Mouse (Mus musculus) layer of hippocampus, postnatal 10 days (tissue): ENCODE results near the gene Itgad. TPM values are rescaled to one million over a fixed set of nuclear protein-coding genes. Genes with fewer than 3 reads are reported as not detected.
"Not testable (repeated sequence)": the region's sequence is repeated elsewhere in the genome, so short reads cannot be mapped to it uniquely, and the experiment has no call there.

Experiments used
- DNase-seq, 2 experiments: peaks; one replicate each; pipeline ENCODE4 v3.0.0; 2021; ENCODE audit warnings: low spot score in 2 of 2
- long read RNA-seq: library from polyadenylated mRNA; stranded (forward); transcript quantifications from one replicate; pipeline ENCODE4 v2.0.0, GENCODE M21; 2023
- total RNA-seq, 2 experiments: library from RNA; stranded (reverse); gene quantifications; 2 replicates each; pipeline ENCODE4 v1.2.3; 2021

The Itgad gene
- under 1 TPM; 0.78 to 0.85 TPM for total RNA-seq
- long read RNA-seq = 0 reads

GRCm38 (mm10) chr7:128154076-128154475 is at the start of gene Itgad:
TSS of gene Itgad (plus strand) at chr7:128154376.
- DNase-seq = no peak

GRCm38 (mm10) chr7:128105246-128105645 is 48.9 kb upstream of the Itgad start:
- peak; percentile 32 to 43 for DNase-seq

DNA sequence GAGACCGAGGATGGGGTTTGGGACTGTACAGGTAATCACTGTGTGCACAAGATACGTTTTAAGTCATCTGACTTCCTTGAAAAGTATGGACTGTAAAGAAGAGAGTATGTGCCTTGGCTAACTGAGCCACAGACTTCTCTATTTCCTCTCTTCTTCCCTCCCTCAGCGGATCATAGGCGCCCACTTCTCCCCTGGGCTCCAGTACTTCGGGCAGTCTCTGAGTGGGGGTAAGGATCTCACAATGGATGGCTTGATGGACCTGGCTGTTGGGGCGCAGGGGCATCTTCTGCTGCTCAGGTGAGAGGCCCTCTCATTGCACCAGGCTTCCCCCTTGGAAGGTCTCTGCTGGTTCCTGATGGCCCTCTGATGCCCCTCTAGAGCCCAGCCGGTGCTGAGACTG is 46.7 kb upstream of the Itgad start:
- DNase-seq = no peak

- DNase-seq = no peak
Measured at GRCm38 (mm10) chr7:128110314-128110713, 43.9 kb upstream of the Itgad start.

GRCm38 (mm10) chr7:128112131-128112530 is 42.0 kb upstream of the Itgad start:
- no peak for DNase-seq

GRCm38 (mm10) chr7:128114371-128115105 is 39.6 kb upstream of the Itgad start:
- no peak for DNase-seq

- no peak for DNase-seq
Measured at GRCm38 (mm10) chr7:128115211-128115958, 38.8 kb upstream of the Itgad start.

GRCm38 (mm10) chr7:128116396-128116795 is 37.8 kb upstream of the Itgad start:
- DNase-seq = no peak

DNA sequence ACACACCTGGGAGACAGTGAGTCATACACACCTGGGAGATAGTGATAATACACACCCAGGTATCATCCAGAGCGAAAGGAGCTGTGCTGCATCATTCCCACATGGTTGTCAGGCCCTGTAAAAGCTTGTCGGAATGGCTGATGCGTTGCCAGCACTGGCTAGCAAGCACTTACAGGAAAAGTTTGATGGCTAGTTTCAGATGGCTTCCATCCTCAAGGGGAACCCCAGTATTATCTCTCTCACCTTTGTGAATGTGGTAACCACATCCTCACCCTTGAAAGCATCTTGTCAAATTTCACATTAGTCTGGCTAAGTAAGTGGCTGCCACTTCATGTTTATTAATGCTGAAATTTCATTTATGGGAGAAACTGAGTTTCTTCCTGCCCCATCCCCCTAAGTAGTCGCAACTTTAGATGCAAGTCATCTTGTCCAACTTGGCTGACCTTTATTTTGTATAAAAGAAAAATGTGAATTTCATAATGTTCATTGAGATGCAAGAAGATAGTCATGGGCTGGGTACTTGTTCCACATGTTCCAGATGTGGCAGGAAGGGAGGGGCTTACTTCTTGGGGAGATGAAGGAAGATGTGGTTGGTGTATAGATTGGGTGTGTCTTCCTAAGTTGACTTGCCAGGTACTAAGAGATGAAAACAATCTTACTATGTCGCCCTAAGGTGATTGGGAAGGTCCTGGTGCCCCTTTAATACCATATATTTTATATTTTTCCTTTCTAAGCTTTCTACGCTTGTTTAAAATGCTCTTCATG is 34.3 kb upstream of the Itgad start:
- no peak for DNase-seq

GRCm38 (mm10) chr7:128128741-128129720 is 25.1 kb upstream of the Itgad start, which contains the start of gene Itgax:
TSS of gene Itgax (plus strand) at chr7:128129547.
- no peak for DNase-seq

GRCm38 (mm10) chr7:128132148-128132547 is 22.0 kb upstream of the Itgad start:
- no peak for DNase-seq

DNA sequence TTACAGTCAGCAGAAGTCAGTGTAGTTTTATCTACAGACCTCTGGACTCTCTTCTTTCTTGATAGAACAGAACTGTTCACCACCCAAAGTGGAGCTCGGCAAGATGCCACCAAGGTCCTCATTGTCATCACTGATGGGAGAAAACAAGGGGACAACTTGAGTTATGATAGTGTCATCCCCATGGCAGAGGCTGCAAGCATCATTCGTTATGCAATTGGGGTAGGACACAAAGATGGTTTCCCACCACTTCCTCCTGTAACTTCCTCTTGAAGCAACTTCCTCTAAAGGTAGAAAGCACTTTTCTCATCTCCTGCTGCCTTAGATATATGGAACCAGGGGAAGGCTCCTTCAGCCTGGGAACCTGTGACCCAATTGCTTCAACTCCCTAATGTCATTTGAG is 20.6 kb upstream of the Itgad start:
- DNase-seq = no peak

- no peak for DNase-seq
Measured at GRCm38 (mm10) chr7:128136927-128137326, 17.2 kb upstream of the Itgad start.

- DNase-seq = no peak
Measured at GRCm38 (mm10) chr7:128139611-128140010, 14.6 kb upstream of the Itgad start.

GRCm38 (mm10) chr7:128150970-128151369 is 3.2 kb upstream of the Itgad start:
- no peak for DNase-seq

GRCm38 (mm10) chr7:128154924-128155323 is 748 bp downstream of the Itgad start:
- DNase-seq = no peak

- not testable (repeated sequence) for DNase-seq
Measured at GRCm38 (mm10) chr7:128158688-128159354, 4.6 kb downstream of the Itgad start.

GRCm38 (mm10) chr7:128164001-128164400 is 9.8 kb downstream of the Itgad start:
- DNase-seq = no peak

- no peak for DNase-seq
Measured at GRCm38 (mm10) chr7:128166391-128166790, 12.2 kb downstream of the Itgad start.

- no peak for DNase-seq
Measured at GRCm38 (mm10) chr7:128169996-128170395, 15.8 kb downstream of the Itgad start.
